In the genomic region with DNA sequence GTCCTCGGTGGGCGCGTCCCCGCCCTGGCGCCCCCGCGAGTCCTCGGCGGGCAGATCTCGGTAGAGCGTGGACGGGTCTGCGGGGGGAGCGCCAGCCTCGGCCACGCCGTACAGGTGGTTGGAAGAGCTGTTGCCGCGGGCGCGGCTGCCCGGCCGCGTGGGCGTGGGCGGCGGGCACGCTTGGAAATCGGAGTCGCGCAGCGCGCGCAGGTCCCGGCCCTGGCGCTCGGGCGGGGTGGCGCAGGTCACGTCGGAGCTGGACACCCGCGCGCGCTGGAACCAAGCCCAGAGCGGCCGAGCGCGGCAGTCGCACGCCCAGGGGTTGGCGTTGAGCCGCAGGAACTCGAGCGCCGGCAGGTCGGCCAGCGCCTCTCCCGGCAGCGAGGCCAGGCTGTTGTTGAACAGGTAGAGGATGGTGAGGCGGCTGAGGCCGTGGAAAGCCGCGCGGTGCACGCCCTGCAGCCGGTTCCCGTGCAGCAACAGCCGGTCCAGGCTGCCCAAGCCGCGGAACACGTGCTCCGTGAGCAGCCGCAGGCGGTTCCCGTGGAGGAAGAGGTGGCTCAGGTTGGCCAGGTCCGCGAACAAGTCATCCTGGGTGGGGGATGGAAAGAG, we compare ENCODE assay signal across 8 mouse cellular contexts. TPM values are rescaled to one million over a fixed set of nuclear protein-coding genes. Genes with fewer than 3 reads are reported as not detected.
DNase-seq lines count a peak whose midpoint lies in the region; ATAC-seq and TF ChIP-seq lines count a peak whose summit lies in the region.

No protein-coding gene starts in this region.

- DNase-seq in Patski (ENCODE audit: low read depth, low spot score): no peak
- DNase-seq in gastrocnemius, postnatal 14 days: peak; percentile 66
- no peak for DNase-seq in liver, embryonic 13.5 days
- no peak for DNase-seq in midbrain, postnatal 0 days (ENCODE audit: low spot score)
- DNase-seq in c-Kit-positive CD71-positive TER-119-positive erythroid progenitor cells, embryonic 14.5 days (ENCODE audit: low spot score): no peak

- H3K4me1 ChIP-seq in brown adipose tissue, adult 24 weeks (ENCODE audit: control insufficient read depth, insufficient read depth, insufficient read length, low read length): no peaks in the 10 kb centered on the region
- H3K4me1 ChIP-seq in liver, embryonic 13.5 days (replicated peaks): peaks cover 30% of the 10 kb centered on the region
- H3K4me1 ChIP-seq in midbrain, postnatal 0 days (ENCODE audit: insufficient read depth, low read length): no peaks in the 10 kb centered on the region

- in situ Hi-C loops in Patski (cut with MboI; ENCODE audit: low pct_unique_long_range_greater_than_20kb): no loop called here

- H3K27me3 ChIP-seq in Patski: peaks cover 11% of the 10 kb centered on the region
- peaks cover 100% of the 10 kb centered on the region for H3K27me3 ChIP-seq in liver, embryonic 13.5 days
- H3K27me3 ChIP-seq in midbrain, postnatal 0 days (ENCODE audit: insufficient read depth, low read length): peaks cover 59% of the 10 kb centered on the region

- H3K4me2 ChIP-seq in liver, embryonic 13.5 days: peak overlapping the region; percentile 64
- peak overlapping the region; percentile 84 for H3K4me2 ChIP-seq in midbrain, postnatal 0 days (ENCODE audit: low read depth, low read length, poor library complexity, severe bottlenecking)

- peak overlapping the region; percentile 50 for H3K4me3 ChIP-seq in brown adipose tissue, adult 24 weeks (ENCODE audit: insufficient read depth, low read depth, low read length)
- peak overlapping the region; percentile 48 for H3K4me3 ChIP-seq in liver, embryonic 13.5 days (replicated peaks)
- H3K4me3 ChIP-seq in midbrain, postnatal 0 days (ENCODE audit: low read depth, low read length): peak overlapping the region; percentile 52

- WGBS in liver, embryonic 13.5 days (ENCODE audit: insufficient replicate concordance): 2% methylated on average over 78 of the region's 78 CpGs
- WGBS in midbrain, postnatal 0 days: 2% methylated on average over 63 of the region's 78 CpGs

- POLR2A ChIA-PET in Patski (lab: Charles Lee): no interaction called here

- peak; percentile 24 for ATAC-seq in Patski
- peak; percentile 32 for ATAC-seq in inflammation-experienced regulatory T-cells, adult 6 months
- no peak for ATAC-seq in liver, embryonic 13.5 days (ENCODE audit: low read depth)
- ATAC-seq in midbrain, postnatal 0 days (ENCODE audit: low FRiP score): peak; percentile 72
- ATAC-seq in frontal cortex, adult (ENCODE audit: low TSS enrichment): no peak

- CTCF ChIA-PET in Patski (lab: Charles Lee): interaction anchor here (1.7 to 2.3 kb wide), 2 partner anchors 17 to 40 kb away, joined by 4 to 6 read pairs; no protein-coding TSS in a partner anchor

- no peak overlapping the region for H3K9ac ChIP-seq in liver, embryonic 13.5 days
- H3K9ac ChIP-seq in midbrain, postnatal 0 days (replicated peaks; ENCODE audit: low read length, poor library complexity, severe bottlenecking): peak overlapping the region; percentile 64

- no peak for TF ChIP-seq CTCF in Patski (IDR thresholded peaks at IDR 0.05)
- no peak for TF ChIP-seq CTCF in midbrain, postnatal 0 days (IDR thresholded peaks at IDR 0.05)

- intact Hi-C loops in gastrocnemius, postnatal 14 days (cut with DNase I; ENCODE audit: low total_unique reads): no loop called here

- H3K9me3 ChIP-seq in liver, embryonic 13.5 days (replicated peaks): no peaks in the 10 kb centered on the region
- no peaks in the 10 kb centered on the region for H3K9me3 ChIP-seq in midbrain, postnatal 0 days (ENCODE audit: low read length)

- no peak overlapping the region for H3K27ac ChIP-seq in brown adipose tissue, adult 24 weeks (replicated peaks; ENCODE audit: low read depth, low read length)
- no peak overlapping the region for H3K27ac ChIP-seq in liver, embryonic 13.5 days
- H3K27ac ChIP-seq in midbrain, postnatal 0 days (ENCODE audit: low read depth, low read length): no peak overlapping the region

- no peaks in the 10 kb centered on the region for H3K36me3 ChIP-seq in liver, embryonic 13.5 days
- no peaks in the 10 kb centered on the region for H3K36me3 ChIP-seq in midbrain, postnatal 0 days (ENCODE audit: insufficient read depth, low read length)

RNA-seq across cellular contexts. Expression of gene Rtn4rl2, which starts 14.3 kb away (rescaled TPM):
- polyA plus RNA-seq in Patski (2021): 0.82 TPM
- 1.5 TPM in 1 of 2 replicates, not detected in the other for polyA plus RNA-seq in brown adipose tissue, adult 24 weeks (2012; ENCODE audit: insufficient read depth, insufficient read length, missing spikeins)
- under 1 TPM; 0.55 to 0.64 TPM for total RNA-seq in gastrocnemius, postnatal 14 days (2021)
- not detected for polyA plus RNA-seq in inflammation-experienced regulatory T-cells, adult 6 months (2017; shearing (Covaris generic))
- not detected in 2 replicates for polyA plus RNA-seq in liver, embryonic 13.5 days (2015; fragmentation: Nextera tagmentation; extraction: Ambion mirVana)
- 7.7 and 11.4 TPM in 2 replicates for total RNA-seq in midbrain, postnatal 0 days (2014; rRNA removed)
- polyA plus RNA-seq in midbrain, postnatal 0 days (2015; fragmentation: Nextera tagmentation; extraction: Ambion mirVana): 6.3 and 6.5 TPM in 2 replicates

RNA-seq across cellular contexts. Expression of gene Slc43a1, which starts 33.6 kb away (rescaled TPM):
- 0.22 TPM for polyA plus RNA-seq in Patski (2021)
- polyA plus RNA-seq in brown adipose tissue, adult 24 weeks (2012; ENCODE audit: insufficient read depth, insufficient read length, missing spikeins): 2.6 and 3.5 TPM in 2 replicates
- total RNA-seq in gastrocnemius, postnatal 14 days (2021): 10 to 100 TPM in 1 of 2 experiments, 1 to 10 TPM in 1; 6.2 to 16.1 TPM
- polyA plus RNA-seq in inflammation-experienced regulatory T-cells, adult 6 months (2017; shearing (Covaris generic)): 1 to 10 TPM; 1.9 to 9.1 (median 5.9) TPM
- 138 and 178 TPM in 2 replicates for polyA plus RNA-seq in liver, embryonic 13.5 days (2015; fragmentation: Nextera tagmentation; extraction: Ambion mirVana)
- 0.99 and 1.8 TPM in 2 replicates for total RNA-seq in midbrain, postnatal 0 days (2014; rRNA removed)
- 0.34 and 0.46 TPM in 2 replicates for polyA plus RNA-seq in midbrain, postnatal 0 days (2015; fragmentation: Nextera tagmentation; extraction: Ambion mirVana)

RNA-seq across cellular contexts. Expression of gene Timm10, which starts 45.4 kb away (rescaled TPM):
- 56.5 TPM for polyA plus RNA-seq in Patski (2021)
- 125 and 134 TPM in 2 replicates for polyA plus RNA-seq in brown adipose tissue, adult 24 weeks (2012; ENCODE audit: insufficient read depth, insufficient read length, missing spikeins)
- 10 to 100 TPM; 45.7 to 46.0 TPM for total RNA-seq in gastrocnemius, postnatal 14 days (2021)
- 10 to 100 TPM; 25.4 to 39.8 (median 38.8) TPM for polyA plus RNA-seq in inflammation-experienced regulatory T-cells, adult 6 months (2017; shearing (Covaris generic))
- polyA plus RNA-seq in liver, embryonic 13.5 days (2015; fragmentation: Nextera tagmentation; extraction: Ambion mirVana): 46.8 and 51.5 TPM in 2 replicates
- 43.6 and 62.5 TPM in 2 replicates for total RNA-seq in midbrain, postnatal 0 days (2014; rRNA removed)
- polyA plus RNA-seq in midbrain, postnatal 0 days (2015; fragmentation: Nextera tagmentation; extraction: Ambion mirVana): 85.0 and 99.0 TPM in 2 replicates

RNA-seq across cellular contexts. Expression of gene Smtnl1, which starts 49.8 kb away (rescaled TPM):
- polyA plus RNA-seq in Patski (2021): not detected
- polyA plus RNA-seq in brown adipose tissue, adult 24 weeks (2012; ENCODE audit: insufficient read depth, insufficient read length, missing spikeins): 2.7 and 3.0 TPM in 2 replicates
- 100 to 1,000 TPM in 1 of 2 experiments, 10 to 100 TPM in 1; 95.9 to 120 TPM for total RNA-seq in gastrocnemius, postnatal 14 days (2021)
- not detected for polyA plus RNA-seq in inflammation-experienced regulatory T-cells, adult 6 months (2017; shearing (Covaris generic))
- polyA plus RNA-seq in liver, embryonic 13.5 days (2015; fragmentation: Nextera tagmentation; extraction: Ambion mirVana): 0.23 and 0.24 TPM in 2 replicates
- not detected in 2 replicates for total RNA-seq in midbrain, postnatal 0 days (2014; rRNA removed)
- polyA plus RNA-seq in midbrain, postnatal 0 days (2015; fragmentation: Nextera tagmentation; extraction: Ambion mirVana): not detected in 2 replicates

Comparison
In these comparisons a context has a peak if more than half of its experiments do, and no peak if none do; other contexts are left out.
1. ATAC-seq: peak in Patski (single experiment), inflammation-experienced regulatory T-cells, adult 6 months (single experiment) and midbrain, postnatal 0 days (single experiment); none in liver, embryonic 13.5 days (single experiment) and frontal cortex, adult (single experiment).
2. RNA of gene Slc43a1, which starts 33.6 kb away (polyA plus RNA-seq): 138 to 178 TPM in liver, embryonic 13.5 days; 1.9 to 9.1 TPM in inflammation-experienced regulatory T-cells, adult 6 months, 2.6 to 3.5 TPM in brown adipose tissue, adult 24 weeks, 0.34 to 0.46 TPM in midbrain, postnatal 0 days and 0.22 TPM in Patski (single experiment); every median in the first group is over 10 times any median in the second.
3. Peak in every context shown above with its lines, with median percentiles within 50 percentile points of each other: H3K4me3 ChIP-seq.